Mouse (Mus musculus): ENCODE measurements around the gene Ak2.

DNA sequence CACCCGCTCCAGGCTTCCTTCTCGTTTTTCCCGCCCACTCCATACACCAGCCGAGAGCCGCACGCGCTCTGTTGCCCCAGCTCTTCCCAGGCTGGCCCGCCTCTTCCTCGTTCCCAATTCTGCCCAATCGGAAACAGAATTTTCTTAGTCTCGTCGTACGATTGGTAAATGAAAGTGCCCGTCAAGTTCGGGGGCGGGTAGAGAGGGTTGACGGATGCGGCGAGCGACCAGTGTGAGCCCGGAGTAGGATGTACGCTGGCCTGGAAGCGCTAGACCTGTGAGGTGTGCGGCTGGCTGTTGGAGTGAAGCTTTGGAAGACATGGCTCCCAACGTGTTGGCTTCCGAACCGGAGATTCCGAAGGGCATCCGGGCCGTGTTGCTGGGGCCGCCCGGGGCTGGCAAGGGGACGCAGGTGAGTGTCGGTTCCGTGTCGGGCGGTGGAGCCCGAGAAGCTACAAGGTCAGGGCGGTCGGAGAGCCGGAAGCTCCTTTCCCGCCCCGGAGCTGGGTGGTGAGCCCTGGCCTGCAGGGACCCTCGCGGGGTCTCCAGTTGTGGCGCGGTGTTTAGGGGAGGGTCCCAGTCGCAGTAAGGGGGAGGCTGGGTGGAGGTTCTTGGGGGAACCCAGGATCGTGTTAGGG lies 1.4 kb downstream of the Ak2 start:
- TF ChIP-seq CTCF (IDR thresholded peaks at IDR 0.05; ENCODE audit: borderline replicate concordance, control insufficient read depth, extremely low read depth, insufficient read depth, low read length, poor library complexity) (0 out of 2 replicates have a peak, but pooled peaks have one; percentile 41), POLR2A (IDR thresholded peaks at IDR 0.05; ENCODE audit: control insufficient read depth, extremely low read depth, insufficient read depth, low read length, poor library complexity) (peak; percentile 69; the same call in 1 of the 2 replicates)
